Mouse (Mus musculus) lung, postnatal 0 days (tissue): Measurements from ENCODE around the gene Capza1.

Experiments
- CTCF ChIP-seq: IDR thresholded peaks from 2 replicates; pipeline ENCODE4 v1.5.1; 2016; ENCODE audit warnings: antibody characterized with exemption, mild to moderate bottlenecking
- EP300 ChIP-seq: IDR thresholded peaks from 2 replicates; pipeline ENCODE4 v1.6.1; 2016; ENCODE audit warnings: antibody characterized with exemption, mild to moderate bottlenecking, control low read depth

GRCm38 (mm10) chr3:104841049-104841448 lies 23.3 kb downstream of the Capza1 start:
- TF ChIP-seq CTCF (no peak), EP300 (no peak)
